Mouse (Mus musculus): ENCODE measurements around the gene Ppp2r1b. TPM values are rescaled to one million over a fixed set of nuclear protein-coding genes. Genes with fewer than 3 reads are reported as not detected.

Ppp2r1b gene
- polyA plus RNA-seq (2012; rRNA removed), result 30.2 and 34.7 TPM in 2 replicates

DNA sequence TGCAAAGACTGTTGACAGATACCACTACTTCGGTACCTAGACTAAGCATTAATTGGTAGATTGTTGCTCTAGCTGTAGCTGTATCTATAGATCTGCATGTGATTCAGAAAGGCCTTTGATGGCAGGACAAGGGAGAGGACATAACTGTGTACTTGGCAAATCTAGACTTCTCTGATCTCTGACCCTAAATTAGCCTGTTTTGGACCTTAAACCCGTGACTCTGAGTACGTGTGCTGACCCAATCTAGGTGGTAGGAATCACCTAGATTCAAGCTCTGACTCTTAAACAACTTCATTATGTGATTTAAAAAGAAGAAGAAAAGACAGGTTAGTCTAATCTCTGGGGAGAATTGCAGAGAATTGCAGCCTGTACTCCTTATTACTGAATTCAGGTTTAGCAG, at the start of gene Ppp2r1b:
TSS of gene Ppp2r1b (plus strand) at position 221 of the 400 bp plus-strand sequence.
- no peak for DNase-seq
- TF ChIP-seq POLR2A (IDR thresholded peaks at IDR 0.05; ENCODE audit: borderline replicate concordance, insufficient read depth, low read length) (no peak), CTCF (IDR thresholded peaks at IDR 0.05; ENCODE audit: borderline replicate concordance, insufficient read depth, low read depth, low read length) (no peak)
- H3K27ac ChIP-seq (ENCODE audit: insufficient read depth, low read length), result no peak within 1 kb of the TSS
- H3K4me3 ChIP-seq (replicated peaks; ENCODE audit: insufficient read depth, low read depth, low read length), result no peak within 1 kb of the TSS
- no peaks in the 10 kb centered on the region for H3K27me3 ChIP-seq (ENCODE audit: control insufficient read depth, insufficient read depth, low read length)
- peaks cover 3% of the 10 kb centered on the region for H3K4me1 ChIP-seq (ENCODE audit: control insufficient read depth, insufficient read depth, low read length)
- WGBS, result 98% methylated on average over 3 of the region's 3 CpGs

GRCm38 (mm10) chr9:50796776-50797175, 48.3 kb upstream of the Ppp2r1b start:
- 78% methylated on average over 8 of the region's 8 CpGs for WGBS
- Histone ChIP-seq H3K27ac (ENCODE audit: insufficient read depth, low read length) (no peak overlapping the region), H3K27me3 (ENCODE audit: control insufficient read depth, insufficient read depth, low read length) (no peaks in the 10 kb centered on the region), H3K4me3 (replicated peaks; ENCODE audit: insufficient read depth, low read depth, low read length) (no peak overlapping the region), H3K4me1 (ENCODE audit: control insufficient read depth, insufficient read depth, low read length) (no peaks in the 10 kb centered on the region)
- no peak for TF ChIP-seq CTCF (IDR thresholded peaks at IDR 0.05; ENCODE audit: borderline replicate concordance, insufficient read depth, low read depth, low read length)
- TF ChIP-seq POLR2A (IDR thresholded peaks at IDR 0.05; ENCODE audit: borderline replicate concordance, insufficient read depth, low read length), result no peak
- DNase-seq, result no peak

DNA sequence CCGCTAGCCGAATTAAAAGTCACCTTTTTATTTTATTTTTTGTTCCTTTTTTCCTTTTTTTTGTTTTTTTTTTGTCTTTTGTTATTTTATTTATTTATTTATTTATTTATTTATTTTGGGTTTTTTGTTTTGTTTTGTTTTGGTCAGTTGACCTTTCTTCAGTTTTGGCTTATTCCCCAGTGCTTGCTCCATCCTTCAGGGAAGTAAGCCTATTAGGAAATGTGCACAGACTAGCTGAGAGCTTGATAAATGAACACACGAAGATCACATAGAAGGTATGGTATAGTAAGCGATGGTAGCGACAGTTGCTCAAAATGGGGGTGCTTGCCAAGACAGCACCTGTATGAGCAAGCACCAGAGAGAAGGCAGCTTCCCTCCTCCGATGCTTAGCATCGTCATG, 47.5 kb upstream of the Ppp2r1b start:
- Histone ChIP-seq H3K27me3 (ENCODE audit: control insufficient read depth, insufficient read depth, low read length) (no peaks in the 10 kb centered on the region), H3K4me3 (replicated peaks; ENCODE audit: insufficient read depth, low read depth, low read length) (no peak overlapping the region), H3K27ac (ENCODE audit: insufficient read depth, low read length) (no peak overlapping the region), H3K4me1 (ENCODE audit: control insufficient read depth, insufficient read depth, low read length) (no peaks in the 10 kb centered on the region)
- TF ChIP-seq POLR2A (IDR thresholded peaks at IDR 0.05; ENCODE audit: borderline replicate concordance, insufficient read depth, low read length) (no peak), CTCF (IDR thresholded peaks at IDR 0.05; ENCODE audit: borderline replicate concordance, insufficient read depth, low read depth, low read length) (no peak)
- 89% methylated on average over 7 of the region's 7 CpGs for WGBS
- no peak for DNase-seq

GRCm38 (mm10) chr9:50798368-50798767, 46.7 kb upstream of the Ppp2r1b start:
- H3K27me3 ChIP-seq (ENCODE audit: control insufficient read depth, insufficient read depth, low read length), result no peaks in the 10 kb centered on the region
- 92% methylated on average over 5 of the region's 5 CpGs for WGBS
- no peak for DNase-seq
- no peaks in the 10 kb centered on the region for H3K4me1 ChIP-seq (ENCODE audit: control insufficient read depth, insufficient read depth, low read length)
- no peak overlapping the region for H3K27ac ChIP-seq (ENCODE audit: insufficient read depth, low read length)
- TF ChIP-seq CTCF (IDR thresholded peaks at IDR 0.05; ENCODE audit: borderline replicate concordance, insufficient read depth, low read depth, low read length), result no peak
- TF ChIP-seq POLR2A (IDR thresholded peaks at IDR 0.05; ENCODE audit: borderline replicate concordance, insufficient read depth, low read length), result no peak
- H3K4me3 ChIP-seq (replicated peaks; ENCODE audit: insufficient read depth, low read depth, low read length), result no peak overlapping the region

GRCm38 (mm10) chr9:50800985-50801384, 44.1 kb upstream of the Ppp2r1b start:
- no peaks in the 10 kb centered on the region for H3K27me3 ChIP-seq (ENCODE audit: control insufficient read depth, insufficient read depth, low read length)
- H3K4me3 ChIP-seq (replicated peaks; ENCODE audit: insufficient read depth, low read depth, low read length), result no peak overlapping the region
- 67% methylated on average over 2 of the region's 2 CpGs for WGBS
- no peak overlapping the region for H3K27ac ChIP-seq (ENCODE audit: insufficient read depth, low read length)
- peak; percentile 77 for TF ChIP-seq CTCF (IDR thresholded peaks at IDR 0.05; ENCODE audit: borderline replicate concordance, insufficient read depth, low read depth, low read length)
- TF ChIP-seq POLR2A (IDR thresholded peaks at IDR 0.05; ENCODE audit: borderline replicate concordance, insufficient read depth, low read length), result no peak
- DNase-seq, result peak; percentile 25 to 28
- H3K4me1 ChIP-seq (ENCODE audit: control insufficient read depth, insufficient read depth, low read length), result no peaks in the 10 kb centered on the region

DNA sequence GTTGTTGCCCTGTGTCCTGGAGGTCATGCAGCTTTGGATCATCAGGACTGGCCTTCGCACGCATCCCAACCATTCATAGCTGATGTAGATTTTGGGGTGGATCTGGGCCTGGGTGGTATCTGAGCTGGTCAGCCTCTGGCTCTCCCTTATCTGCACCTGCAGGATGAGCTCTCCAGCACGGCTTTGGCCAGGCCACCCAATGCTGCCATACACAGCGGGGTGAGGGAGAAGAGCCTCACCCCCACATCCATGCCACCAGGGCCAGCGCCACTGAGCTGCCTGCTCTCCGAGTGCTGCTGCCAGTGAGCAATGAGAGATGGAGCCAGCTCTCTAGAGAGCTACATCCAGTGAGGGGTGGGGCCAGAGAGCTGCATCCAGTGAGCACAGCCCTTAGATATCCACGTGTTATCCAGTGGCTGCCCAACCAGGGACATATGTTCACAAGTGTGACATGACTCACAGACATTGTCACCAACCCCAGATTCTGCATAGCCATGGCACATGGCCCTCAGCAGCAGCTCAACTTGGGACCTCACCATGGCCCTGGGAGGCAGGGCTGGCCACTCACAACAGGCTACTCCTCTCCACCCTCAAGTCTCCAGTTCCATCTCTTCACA, 41.9 kb upstream of the Ppp2r1b start:
- 75% methylated on average over 7 of the region's 7 CpGs for WGBS

DNA sequence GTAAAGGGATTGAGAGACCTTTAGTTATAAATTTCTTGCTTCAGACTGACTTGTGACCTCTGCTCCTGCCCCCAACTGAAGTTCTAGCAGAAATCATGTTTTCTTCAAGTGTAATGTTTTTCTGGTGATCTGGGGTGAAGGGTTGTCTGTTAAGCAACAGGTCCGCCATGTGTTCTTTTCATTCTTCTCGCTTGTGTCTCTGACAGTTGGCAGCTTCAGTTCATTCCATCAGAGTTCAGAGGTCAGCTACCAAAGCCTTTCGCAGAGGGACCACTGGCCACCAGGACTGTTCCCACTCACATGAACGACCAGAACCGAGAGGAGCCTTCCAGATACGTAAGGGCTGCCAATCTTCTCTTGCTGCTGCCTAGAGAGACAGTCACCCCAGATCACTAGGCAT, 36.6 kb upstream of the Ppp2r1b start:
- TF ChIP-seq CTCF (IDR thresholded peaks at IDR 0.05; ENCODE audit: borderline replicate concordance, insufficient read depth, low read depth, low read length) (no peak), POLR2A (IDR thresholded peaks at IDR 0.05; ENCODE audit: borderline replicate concordance, insufficient read depth, low read length) (no peak)
- 78% methylated on average over 6 of the region's 6 CpGs for WGBS
- Histone ChIP-seq H3K4me1 (ENCODE audit: control insufficient read depth, insufficient read depth, low read length) (no peaks in the 10 kb centered on the region), H3K27ac (ENCODE audit: insufficient read depth, low read length) (no peak overlapping the region), H3K27me3 (ENCODE audit: control insufficient read depth, insufficient read depth, low read length) (no peaks in the 10 kb centered on the region), H3K4me3 (replicated peaks; ENCODE audit: insufficient read depth, low read depth, low read length) (no peak overlapping the region)
- no peak for DNase-seq

More for the DNA sequence above, 41.9 kb upstream of the Ppp2r1b start:
- TF ChIP-seq CTCF (IDR thresholded peaks at IDR 0.05; ENCODE audit: borderline replicate concordance, insufficient read depth, low read depth, low read length) (no peak), POLR2A (IDR thresholded peaks at IDR 0.05; ENCODE audit: borderline replicate concordance, insufficient read depth, low read length) (no peak)
- Histone ChIP-seq H3K27me3 (ENCODE audit: control insufficient read depth, insufficient read depth, low read length) (no peaks in the 10 kb centered on the region), H3K27ac (ENCODE audit: insufficient read depth, low read length) (no peak overlapping the region), H3K4me3 (replicated peaks; ENCODE audit: insufficient read depth, low read depth, low read length) (no peak overlapping the region), H3K4me1 (ENCODE audit: control insufficient read depth, insufficient read depth, low read length) (no peaks in the 10 kb centered on the region)
- no peak for DNase-seq

DNA sequence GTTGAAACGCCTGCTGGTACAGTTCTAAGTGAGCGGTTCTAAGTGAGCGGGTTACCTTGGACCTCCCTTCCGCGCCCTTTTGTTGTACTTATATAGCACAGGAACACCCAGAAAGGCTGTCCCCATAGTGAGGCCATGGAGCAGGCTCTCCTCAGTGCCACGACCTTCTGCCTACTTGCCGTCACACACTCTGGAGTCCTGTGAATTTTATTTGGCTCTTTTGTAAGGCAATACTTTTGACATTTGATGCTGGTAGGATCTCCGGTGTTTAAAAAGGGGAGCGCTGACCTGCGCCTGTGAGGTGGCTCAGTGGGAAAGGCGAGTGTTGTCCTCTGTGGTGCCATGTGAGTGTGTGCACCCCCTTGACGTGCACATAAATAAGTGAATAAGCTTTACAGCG, 36.0 kb upstream of the Ppp2r1b start:
- Histone ChIP-seq H3K27ac (ENCODE audit: insufficient read depth, low read length) (no peak overlapping the region), H3K4me3 (replicated peaks; ENCODE audit: insufficient read depth, low read depth, low read length) (no peak overlapping the region), H3K4me1 (ENCODE audit: control insufficient read depth, insufficient read depth, low read length) (no peaks in the 10 kb centered on the region), H3K27me3 (ENCODE audit: control insufficient read depth, insufficient read depth, low read length) (no peaks in the 10 kb centered on the region)
- no peak for DNase-seq
- TF ChIP-seq POLR2A (IDR thresholded peaks at IDR 0.05; ENCODE audit: borderline replicate concordance, insufficient read depth, low read length), result no peak
- no peak for TF ChIP-seq CTCF (IDR thresholded peaks at IDR 0.05; ENCODE audit: borderline replicate concordance, insufficient read depth, low read depth, low read length)
- WGBS, result 95% methylated on average over 13 of the region's 13 CpGs
